Mouse (Mus musculus): ENCODE measurements around the gene Traf1.

The Traf1 gene
- long read RNA-seq, experiment 1, partial matches to known transcripts, result 1 of 2 reads
- long read RNA-seq, experiment 1, other reads (novel, unspliced or antisense), result 1 of 2 reads
- long read RNA-seq, experiment 2, partial matches to known transcripts, result 0 of 2 reads
- long read RNA-seq, experiment 2, other reads (novel, unspliced or antisense), result 2 of 2 reads

- intact Hi-C loops (cut with DNase I), result no loop called here
Measured at GRCm38 (mm10) chr2:34961481-34962036, at the start of gene Traf1. Traf1 (minus strand) TSS chr2:34961772.

GRCm38 (mm10) chr2:34998956-34999355 is 37.4 kb upstream of the Traf1 start:
- intact Hi-C loops (cut with DNase I), result no loop called here

- intact Hi-C loops (cut with DNase I), result no loop called here
Measured at GRCm38 (mm10) chr2:34996506-34996905, 34.9 kb upstream of the Traf1 start.

GRCm38 (mm10) chr2:34993696-34994356 is 32.3 kb upstream of the Traf1 start:
- intact Hi-C loops (cut with DNase I), result no loop called here

- intact Hi-C loops (cut with DNase I), result no loop called here
Measured at GRCm38 (mm10) chr2:34992729-34993695, 31.4 kb upstream of the Traf1 start.

GRCm38 (mm10) chr2:34991966-34992365 is 30.4 kb upstream of the Traf1 start:
- intact Hi-C loops (cut with DNase I), result no loop called here

- intact Hi-C loops (cut with DNase I), result no loop called here
Measured at GRCm38 (mm10) chr2:34989749-34990148, 28.2 kb upstream of the Traf1 start.

- intact Hi-C loops (cut with DNase I), result no loop called here
Measured at GRCm38 (mm10) chr2:34987595-34987994, 26.0 kb upstream of the Traf1 start.

- intact Hi-C loops (cut with DNase I), result no loop called here
Measured at GRCm38 (mm10) chr2:34984885-34985284, 23.3 kb upstream of the Traf1 start.

GRCm38 (mm10) chr2:34982906-34983698 is 21.5 kb upstream of the Traf1 start:
- intact Hi-C loops (cut with DNase I), result no loop called here

GRCm38 (mm10) chr2:34982096-34982724 is 20.6 kb upstream of the Traf1 start:
- intact Hi-C loops (cut with DNase I), result no loop called here

- intact Hi-C loops (cut with DNase I), result loop anchor here (10.0 kb wide), 1 partner anchor 305 kb away; no protein-coding TSS in a partner anchor
Measured at GRCm38 (mm10) chr2:34979459-34980011, 18.0 kb upstream of the Traf1 start.

- intact Hi-C loops (cut with DNase I), result loop anchor here (10.0 kb wide), 1 partner anchor 303 kb away; no protein-coding TSS in a partner anchor
Measured at GRCm38 (mm10) chr2:34978226-34978625, 16.7 kb upstream of the Traf1 start.

- intact Hi-C loops (cut with DNase I), result loop anchor here (10.0 kb wide), 1 partner anchor 302 kb away; no protein-coding TSS in a partner anchor
Measured at GRCm38 (mm10) chr2:34976945-34977658, 15.5 kb upstream of the Traf1 start.

GRCm38 (mm10) chr2:34976447-34976846 is 14.9 kb upstream of the Traf1 start:
- intact Hi-C loops (cut with DNase I), result loop anchor here (10.0 kb wide), 1 partner anchor 302 kb away; no protein-coding TSS in a partner anchor

- intact Hi-C loops (cut with DNase I), result loop anchor here (5.0 to 10.0 kb wide), 2 partner anchors 76 to 298 kb away; no protein-coding TSS in a partner anchor
Measured at GRCm38 (mm10) chr2:34973087-34973486, 11.5 kb upstream of the Traf1 start.

GRCm38 (mm10) chr2:34971080-34971888 is 9.7 kb upstream of the Traf1 start:
- intact Hi-C loops (cut with DNase I), result loop anchor here (2.0 to 10.0 kb wide), 3 partner anchors 74 to 296 kb away; no protein-coding TSS in a partner anchor

Data from adrenal gland (tissue).